Mouse (Mus musculus) thymus, adult 2 months (tissue): Measurements from ENCODE around the gene Csnk2a2.

Experiments used
- CTCF ChIP-seq: fragments of 200-500 bp; IDR thresholded peaks from 2 replicates; pipeline ENCODE4 v1.5.1; 2012; ENCODE audit warnings: mild to moderate bottlenecking, control low read depth, low read length, moderate library complexity, borderline replicate concordance; ENCODE audit not compliant: control insufficient read depth, poor library complexity, insufficient read depth; ENCODE audit errors: extremely low read depth
- POLR2A ChIP-seq: fragments of 200-500 bp; IDR thresholded peaks from 2 replicates; pipeline ENCODE4 v1.6.1; 2012; ENCODE audit warnings: mild to moderate bottlenecking, low read length, control low read depth, moderate library complexity; ENCODE audit not compliant: control insufficient read depth, poor library complexity, insufficient read depth; ENCODE audit errors: extremely low read depth

- TF ChIP-seq CTCF (no peak), POLR2A (no peak)
Observed at GRCm38 (mm10) chr8:95435930-95436329, 53.9 kb downstream of the Csnk2a2 start.
